Mouse (Mus musculus) G1E (cell line): ENCODE measurements around the gene 2700097O09Rik.

ENCODE experiments used
- CTCF ChIP-seq: IDR thresholded peaks from 2 replicates; pipeline ENCODE4 v1.5.1; 2012; ENCODE audit warnings: low read depth, low read length, inconsistent platforms, mixed read lengths
- GATA1 ChIP-seq: IDR thresholded peaks from 2 replicates; pipeline ENCODE4 v1.6.1; 2012; ENCODE audit warnings: borderline replicate concordance, low read length, inconsistent platforms, mixed read lengths
- GATA2 ChIP-seq: IDR thresholded peaks from 2 replicates; pipeline ENCODE4 v1.6.1; 2012; ENCODE audit warnings: low read depth, low read length, inconsistent platforms, borderline replicate concordance
- POLR2AphosphoS5 ChIP-seq: IDR thresholded peaks from 2 replicates; pipeline ENCODE4 v1.6.1; 2012; ENCODE audit warnings: low read depth, low read length, inconsistent platforms; ENCODE audit not compliant: insufficient replicate concordance
- TAL1 ChIP-seq: conservative IDR thresholded peaks from 2 replicates; pipeline ENCODE4 v1.6.1; 2012; ENCODE audit warnings: low read depth, low read length, inconsistent platforms, mixed read lengths

- TF ChIP-seq CTCF = no peak
- TF ChIP-seq POLR2AphosphoS5 = no peak
- TF ChIP-seq TAL1 = no peak
- no peak for TF ChIP-seq GATA1
- TF ChIP-seq GATA2 = no peak
These were observed 82.9 kb downstream of the 2700097O09Rik start for GRCm38 (mm10) chr12:54996979-54997474.
